Mouse (Mus musculus) MEL (cell line): ENCODE results near the gene Erc2. TPM values are rescaled to one million over a fixed set of nuclear protein-coding genes. Genes with fewer than 3 reads are reported as not detected.

ENCODE experiments used
- DNase-seq: peaks from one replicate; pipeline ENCODE4 v3.0.0; 2011; ENCODE audit warnings: low read depth, low spot score
- H3K27ac ChIP-seq: 2 replicates; pipeline ENCODE4 v1.5.1; 2012; ENCODE audit warnings: low read depth, mild to moderate bottlenecking, control low read depth, low read length, moderate library complexity; ENCODE audit not compliant: control insufficient read depth
- H3K27me3 ChIP-seq, 2 experiments: fragments of 150-350 bp in 1 of 2; sonication (generic) in 1 of 2; 2 replicates each; pipeline ENCODE4 v1.6.1; 2012; ENCODE audit warnings: low read length in 2 of 2, mild to moderate bottlenecking in 2 of 2, improper control_type of control experiment in 1 of 2, moderate library complexity in 1 of 2; ENCODE audit not compliant: insufficient read depth in 2 of 2, control insufficient read depth in 1 of 2
- H3K36me3 ChIP-seq, 2 experiments: 2 replicates each; pipeline ENCODE4 v1.6.1; 2012 to 2014; ENCODE audit warnings: low read length in 2 of 2, improper control_type of control experiment in 1 of 2, inconsistent platforms in 1 of 2, mild to moderate bottlenecking in 1 of 2; ENCODE audit not compliant: insufficient read depth in 2 of 2, control insufficient read depth in 1 of 2
- H3K4me1 ChIP-seq, 2 experiments: fragments of 150-350 bp in 1 of 2; sonication (generic) in 1 of 2; 2 replicates each; pipeline ENCODE4 v1.6.1; 2012; ENCODE audit warnings: low read length in 2 of 2, improper control_type of control experiment in 1 of 2, mild to moderate bottlenecking in 1 of 2; ENCODE audit not compliant: insufficient read depth in 2 of 2, control insufficient read depth in 1 of 2
- H3K4me3 ChIP-seq, 2 experiments: fragments of 150-350 bp in 1 of 2; sonication (generic) in 1 of 2; 2 replicates each; pipeline ENCODE4 v1.5.1; 2012; ENCODE audit warnings: low read depth in 2 of 2, low read length in 2 of 2, mild to moderate bottlenecking in 2 of 2, moderate library complexity in 2 of 2, control low read depth in 1 of 2, improper control_type of control experiment in 1 of 2; ENCODE audit not compliant: control insufficient read depth in 1 of 2, insufficient read depth in 1 of 2
- H3K79me2 ChIP-seq: 2 replicates; pipeline ENCODE4 v1.6.1; 2012; ENCODE audit warnings: mild to moderate bottlenecking, low read length, moderate library complexity; ENCODE audit not compliant: control insufficient read depth, poor library complexity, insufficient read depth
- H3K9ac ChIP-seq: 2 replicates; pipeline ENCODE4 v1.6.1; 2012; ENCODE audit warnings: low read depth, mild to moderate bottlenecking, control low read depth, low read length, moderate library complexity; ENCODE audit not compliant: control insufficient read depth, poor library complexity, severe bottlenecking
- H3K9me3 ChIP-seq: fragments of 150-350 bp; sonication (generic); replicated peaks from 2 replicates; pipeline ENCODE4 v1.6.1; 2012; ENCODE audit warnings: mild to moderate bottlenecking, low read length, improper control_type of control experiment, moderate library complexity; ENCODE audit not compliant: insufficient read depth
- BHLHE40 ChIP-seq: IDR thresholded peaks from 2 replicates; pipeline ENCODE4 v1.6.1; 2012; ENCODE audit warnings: low read depth, mild to moderate bottlenecking, inconsistent platforms, low read length, improper control_type of control experiment, borderline replicate concordance
- CHD2 ChIP-seq: IDR thresholded peaks from 2 replicates; pipeline ENCODE4 v1.6.1; 2011; ENCODE audit warnings: low read length, improper control_type of control experiment
- E2F4 ChIP-seq: IDR thresholded peaks from 2 replicates; pipeline ENCODE4 v1.6.1; 2011; ENCODE audit warnings: low read depth, low read length, improper control_type of control experiment, borderline replicate concordance
- ELF1 ChIP-seq: IDR thresholded peaks from 2 replicates; pipeline ENCODE4 v1.6.1; 2014; ENCODE audit warnings: low read depth, mild to moderate bottlenecking, inconsistent platforms, low read length, improper control_type of control experiment, moderate library complexity
- EP300 ChIP-seq, 2 experiments: IDR thresholded peaks; 2 replicates each; pipeline ENCODE4 v1.6.1; 2011; ENCODE audit warnings: improper control_type of control experiment in 2 of 2, low read length in 2 of 2, low read depth in 1 of 2, mild to moderate bottlenecking in 1 of 2
- ETS1 ChIP-seq: IDR thresholded peaks from 2 replicates; pipeline ENCODE4 v1.6.1; 2012; ENCODE audit warnings: low read depth, mild to moderate bottlenecking, inconsistent platforms, low read length, improper control_type of control experiment, moderate library complexity
- GABPA ChIP-seq: IDR thresholded peaks from 2 replicates; pipeline ENCODE4 v1.6.1; 2012; ENCODE audit warnings: low read depth, mild to moderate bottlenecking, inconsistent platforms, low read length, improper control_type of control experiment, moderate library complexity
- HCFC1 ChIP-seq: IDR thresholded peaks from 2 replicates; pipeline ENCODE4 v1.6.1; 2012; ENCODE audit warnings: low read depth, mild to moderate bottlenecking, inconsistent platforms, low read length, improper control_type of control experiment, moderate library complexity
- JUND ChIP-seq: IDR thresholded peaks from 2 replicates; pipeline ENCODE4 v1.6.1; 2011; ENCODE audit warnings: low read depth, mild to moderate bottlenecking, improper control_type of control experiment, low read length
- MAFK ChIP-seq: IDR thresholded peaks from 2 replicates; pipeline ENCODE4 v1.6.1; 2011; ENCODE audit warnings: low read depth, mild to moderate bottlenecking, low read length, improper control_type of control experiment, borderline replicate concordance
- MAX ChIP-seq: IDR thresholded peaks from 2 replicates; pipeline ENCODE4 v1.6.1; 2011; ENCODE audit warnings: low read length, improper control_type of control experiment
- MYC ChIP-seq: IDR thresholded peaks from 2 replicates; pipeline ENCODE4 v1.6.1; 2011; ENCODE audit warnings: low read depth, mild to moderate bottlenecking, low read length, improper control_type of control experiment, moderate library complexity
- NELFE ChIP-seq: IDR thresholded peaks from 2 replicates; pipeline ENCODE4 v1.6.1; 2011; ENCODE audit warnings: low read depth, low read length, improper control_type of control experiment
- POLR2AphosphoS2 ChIP-seq: IDR thresholded peaks from 2 replicates; pipeline ENCODE4 v1.6.1; 2011; ENCODE audit warnings: low read length, improper control_type of control experiment
- POLR2AphosphoS5 ChIP-seq: IDR thresholded peaks from 2 replicates; pipeline ENCODE4 v1.6.1; 2012; ENCODE audit warnings: low read depth, borderline replicate concordance, mild to moderate bottlenecking, inconsistent platforms, low read length, moderate library complexity, mixed read lengths
- RAD21 ChIP-seq: IDR thresholded peaks from 2 replicates; pipeline ENCODE4 v1.6.1; 2011; ENCODE audit warnings: mild to moderate bottlenecking, low read depth, low read length, improper control_type of control experiment
- RCOR1 ChIP-seq: IDR thresholded peaks from 2 replicates; pipeline ENCODE4 v1.6.1; 2012; ENCODE audit warnings: low read depth, mild to moderate bottlenecking, inconsistent platforms, low read length, improper control_type of control experiment
- SIN3A ChIP-seq: IDR thresholded peaks from 2 replicates; pipeline ENCODE4 v1.6.1; 2012; ENCODE audit warnings: low read length, improper control_type of control experiment, inconsistent platforms
- SMC3 ChIP-seq: IDR thresholded peaks from 2 replicates; pipeline ENCODE4 v1.6.1; 2011; ENCODE audit warnings: low read depth, low read length, improper control_type of control experiment
- TAL1 ChIP-seq: IDR thresholded peaks from 2 replicates; pipeline ENCODE4 v1.6.1; 2012; ENCODE audit warnings: mild to moderate bottlenecking, inconsistent platforms, low read length, moderate library complexity, mixed read lengths
- TBP ChIP-seq: IDR thresholded peaks from 2 replicates; pipeline ENCODE4 v1.8.0; 2011; ENCODE audit warnings: low read depth, low read length, improper control_type of control experiment
- UBTF ChIP-seq: IDR thresholded peaks from 2 replicates; pipeline ENCODE4 v1.6.1; 2012; ENCODE audit warnings: low read depth, mild to moderate bottlenecking, inconsistent platforms, low read length, improper control_type of control experiment, moderate library complexity, borderline replicate concordance; ENCODE audit not compliant: insufficient read depth
- USF2 ChIP-seq, 2 experiments: IDR thresholded peaks; 2 replicates each; pipeline ENCODE4 v1.6.1; 2011 to 2012; ENCODE audit warnings: improper control_type of control experiment in 2 of 2, low read length in 2 of 2, borderline replicate concordance in 1 of 2, inconsistent platforms in 1 of 2, low read depth in 1 of 2, mild to moderate bottlenecking in 1 of 2; ENCODE audit not compliant: insufficient read depth in 1 of 2
- ZC3H11A ChIP-seq: IDR thresholded peaks from 2 replicates; pipeline ENCODE4 v1.6.1; 2012; ENCODE audit warnings: low read depth, mild to moderate bottlenecking, inconsistent platforms, low read length, improper control_type of control experiment
- ZKSCAN1 ChIP-seq: IDR thresholded peaks from 2 replicates; pipeline ENCODE4 v1.6.1; 2012; ENCODE audit warnings: low read depth, mild to moderate bottlenecking, inconsistent platforms, low read length, improper control_type of control experiment, moderate library complexity
- ZMIZ1 ChIP-seq: IDR thresholded peaks from 2 replicates; pipeline ENCODE4 v1.6.1; 2012; ENCODE audit warnings: low read depth, mild to moderate bottlenecking, inconsistent platforms, low read length, improper control_type of control experiment, moderate library complexity
- ZNF384 ChIP-seq: IDR thresholded peaks from 2 replicates; pipeline ENCODE4 v1.6.1; 2012; ENCODE audit warnings: low read depth, mild to moderate bottlenecking, inconsistent platforms, low read length, improper control_type of control experiment
- polyA plus RNA-seq, 2 experiments: library from polyadenylated mRNA; stranded (reverse) in 1 of 2; unstranded in 1 of 2; fragments of >175 nt in 1 of 2; fragments of >200 nt in 1 of 2; gene quantifications; 2 replicates each; pipeline versions ENCODE4 v1.2.1 to v1.2.4; 2012; ENCODE audit warnings: low replicate concordance in 2 of 2, low read depth in 1 of 2; ENCODE audit not compliant: insufficient read length in 2 of 2, insufficient read depth in 1 of 2, missing spikeins in 1 of 2
- total RNA-seq: library from RNA; depleted of rRNA; stranded (reverse); fragments of 300-350 nt; gene quantifications from 2 replicates; pipeline ENCODE4 v1.2.3, GENCODE M21; 2012

Gene Erc2
- total and polyA plus RNA-seq, 3 experiments = not detected

DNA sequence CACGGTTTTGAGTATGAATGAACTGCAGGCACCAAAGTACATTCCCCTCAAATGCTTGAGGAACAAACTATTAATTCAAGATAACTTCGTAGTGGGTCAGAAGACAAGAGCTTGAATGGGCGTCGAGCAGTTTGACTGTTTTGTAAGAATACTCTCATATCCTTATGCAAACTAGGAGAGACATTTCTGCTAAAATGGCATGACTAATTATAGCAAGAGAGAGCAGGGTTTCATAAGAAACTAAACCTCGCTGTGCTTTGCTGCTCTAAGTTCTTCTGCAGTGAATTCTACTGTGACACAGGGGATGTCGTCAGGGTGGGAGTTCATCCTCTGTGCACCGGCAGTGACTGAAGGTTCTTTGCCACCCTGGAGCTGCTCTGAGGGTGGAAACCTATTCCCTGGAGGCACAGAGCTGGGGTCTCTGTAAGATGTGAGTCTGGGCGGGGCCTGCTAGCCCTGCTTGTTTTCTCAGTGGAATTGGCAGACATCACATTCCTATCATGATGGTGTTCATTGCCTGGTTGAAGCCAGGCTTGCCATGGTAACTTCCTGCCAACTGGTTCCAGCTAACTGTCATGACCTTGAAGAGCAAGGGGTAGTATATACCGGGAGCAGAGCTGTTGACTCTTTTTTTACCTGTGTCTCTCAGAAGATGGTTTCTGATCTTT lies 8.9 kb downstream of the Erc2 start:
- Histone ChIP-seq H3K27me3 (no peaks in the 10 kb centered on the region), H3K9ac (no peak overlapping the region), H3K9me3 (no peaks in the 10 kb centered on the region), H3K27ac (no peak overlapping the region), H3K79me2 (no peaks in the 10 kb centered on the region), H3K36me3 (no peaks in the 10 kb centered on the region), H3K4me3 (no peak overlapping the region), H3K4me1 (no peaks in the 10 kb centered on the region)
- TF ChIP-seq BHLHE40 (no peak), MAX (no peak), ZMIZ1 (no peak), EP300 (IDR thresholded peaks at IDR 0.05; ENCODE audit: low read depth in 1 of 2, low read length in 2 of 2) (no peak), UBTF (no peak), RAD21 (no peak), TBP (no peak), ZC3H11A (no peak), CHD2 (no peak), POLR2AphosphoS2 (no peak), NELFE (no peak), ZNF384 (no peak), ETS1 (no peak), GABPA (no peak), SIN3A (no peak), MAFK (no peak), TAL1 (no peak)
- DNase-seq = no peak

DNA sequence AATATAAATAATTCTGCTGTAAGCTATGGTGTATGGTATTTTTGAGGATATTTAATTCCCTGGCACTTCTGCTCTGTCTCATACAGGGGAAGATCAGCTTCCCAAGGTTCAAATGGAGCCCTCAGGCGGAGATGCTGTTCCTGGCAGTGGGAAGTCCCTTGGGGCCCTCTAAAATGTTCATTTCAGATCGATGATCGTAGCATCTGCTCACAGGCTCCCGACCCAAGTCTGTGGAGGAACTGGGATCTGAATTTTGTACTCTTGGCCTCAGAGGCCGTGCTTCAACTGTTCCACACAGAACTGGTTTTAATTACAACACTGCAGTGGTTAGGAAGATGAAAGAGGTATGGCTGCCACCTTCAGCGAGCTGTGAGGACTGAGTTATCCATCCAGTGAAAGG lies 12.5 kb downstream of the Erc2 start:
- Histone ChIP-seq H3K4me3 (no peak overlapping the region), H3K9me3 (no peaks in the 10 kb centered on the region), H3K27me3 (no peaks in the 10 kb centered on the region), H3K36me3 (no peaks in the 10 kb centered on the region), H3K4me1 (no peaks in the 10 kb centered on the region), H3K9ac (no peak overlapping the region), H3K79me2 (no peaks in the 10 kb centered on the region), H3K27ac (no peak overlapping the region)
- no peak for DNase-seq
- TF ChIP-seq POLR2AphosphoS2 = no peak
- TF ChIP-seq RAD21 = no peak
- TF ChIP-seq E2F4 = no peak
- no peak for TF ChIP-seq ZNF384
- no peak for TF ChIP-seq SMC3
- no peak for TF ChIP-seq USF2 (IDR thresholded peaks at IDR 0.05; ENCODE audit: borderline replicate concordance in 1 of 2, insufficient read depth in 1 of 2, low read depth in 1 of 2, low read length in 2 of 2)
- TF ChIP-seq ELF1 = no peak
- TF ChIP-seq MAFK = no peak
- TF ChIP-seq ZKSCAN1 = no peak
- no peak for TF ChIP-seq ETS1
- TF ChIP-seq HCFC1 = no peak
- TF ChIP-seq ZMIZ1 = no peak
- TF ChIP-seq MYC = no peak
- TF ChIP-seq RCOR1 = no peak
- no peak for TF ChIP-seq POLR2AphosphoS5
- TF ChIP-seq CHD2 = no peak
- TF ChIP-seq ZC3H11A = no peak
- TF ChIP-seq JUND = no peak
- no peak for TF ChIP-seq BHLHE40
